Mouse (Mus musculus) CH12.LX (cell line): ENCODE data around the gene Pld2. TPM values are rescaled to one million over a fixed set of nuclear protein-coding genes. Genes with fewer than 3 reads are reported as not detected.

Experiments
- DNase-seq: peaks from one replicate; pipeline ENCODE4 v3.0.0-alpha.2; 2013; ENCODE audit errors: extremely low read depth
- H3K27ac ChIP-seq: 2 replicates; pipeline ENCODE4 v1.5.1; 2012; ENCODE audit warnings: low read depth, mild to moderate bottlenecking, control low read depth, moderate library complexity; ENCODE audit not compliant: insufficient read depth
- H3K27me3 ChIP-seq: replicated peaks from 2 replicates; pipeline ENCODE3; 2012; ENCODE audit warnings: inconsistent platforms
- H3K36me3 ChIP-seq, 2 experiments: replicated peaks in 1 of 2; 2 replicates each; pipeline versions ENCODE3 to v1.6.1; 2012; ENCODE audit warnings: inconsistent platforms in 1 of 2, low read length in 1 of 2, mild to moderate bottlenecking in 1 of 2, mixed read lengths in 1 of 2, moderate library complexity in 1 of 2; ENCODE audit not compliant: control insufficient read depth in 1 of 2, insufficient read depth in 1 of 2
- H3K4me1 ChIP-seq, 2 experiments: 2 replicates each; pipeline ENCODE4 v1.6.1; 2012; ENCODE audit warnings: inconsistent platforms in 1 of 2, moderate library complexity in 1 of 2; ENCODE audit not compliant: insufficient read depth in 2 of 2, control insufficient read depth in 1 of 2
- H3K4me2 ChIP-seq: 2 replicates; pipeline ENCODE4 v1.6.1; 2012; ENCODE audit warnings: low read depth, mild to moderate bottlenecking, control low read depth; ENCODE audit not compliant: poor library complexity, insufficient read depth, severe bottlenecking
- H3K4me3 ChIP-seq, 3 experiments: fragments of 150-350 bp in 1 of 3; sonication (generic) in 1 of 3; replicated peaks in 1 of 3; 2 replicates each; pipeline versions ENCODE3 to v1.5.1; 2011 to 2012; ENCODE audit warnings: low read depth in 2 of 3, low read length in 2 of 3, mild to moderate bottlenecking in 2 of 3, moderate library complexity in 2 of 3, control low read depth in 1 of 3, improper control_type of control experiment in 1 of 3, inconsistent platforms in 1 of 3, mixed read lengths in 1 of 3; ENCODE audit not compliant: poor library complexity in 1 of 3
- H3K79me2 ChIP-seq: replicated peaks from 2 replicates; pipeline ENCODE4 v1.6.1; 2012; ENCODE audit warnings: mild to moderate bottlenecking, moderate library complexity; ENCODE audit not compliant: control insufficient read depth, poor library complexity, insufficient read depth, severe bottlenecking; ENCODE audit errors: extremely low read depth
- H3K9ac ChIP-seq: 2 replicates; pipeline ENCODE4 v1.6.1; 2012; ENCODE audit warnings: low read depth, mild to moderate bottlenecking, control low read depth, moderate library complexity; ENCODE audit not compliant: insufficient read depth
- H3K9me3 ChIP-seq: replicated peaks from 2 replicates; pipeline ENCODE3; 2012; ENCODE audit warnings: low read length, inconsistent platforms, mixed read lengths
- BHLHE40 ChIP-seq: IDR thresholded peaks from 2 replicates; pipeline ENCODE4 v1.6.1; 2011; ENCODE audit warnings: mild to moderate bottlenecking, low read depth, low read length, improper control_type of control experiment
- CHD1 ChIP-seq: IDR thresholded peaks from 2 replicates; pipeline ENCODE4 v1.6.1; 2012; ENCODE audit warnings: low read depth, low read length, improper control_type of control experiment, inconsistent platforms
- CHD2 ChIP-seq: IDR thresholded peaks from 2 replicates; pipeline ENCODE4 v1.6.1; 2011; ENCODE audit warnings: low read length, improper control_type of control experiment
- CTCF ChIP-seq, 2 experiments: IDR thresholded peaks in 1 of 2; conservative IDR thresholded peaks in 1 of 2; 2 replicates each; pipeline ENCODE4 v1.5.1; 2011 to 2012; ENCODE audit warnings: low read depth in 2 of 2, low read length in 2 of 2, improper control_type of control experiment in 1 of 2, inconsistent platforms in 1 of 2, mild to moderate bottlenecking in 1 of 2, moderate library complexity in 1 of 2
- E2F4 ChIP-seq: IDR thresholded peaks from 2 replicates; pipeline ENCODE4 v1.6.1; 2011; ENCODE audit warnings: low read depth, low read length, improper control_type of control experiment; ENCODE audit not compliant: insufficient replicate concordance
- ELF1 ChIP-seq: IDR thresholded peaks from 2 replicates; pipeline ENCODE4 v1.6.1; 2014; ENCODE audit warnings: low read depth, mild to moderate bottlenecking, inconsistent platforms, low read length, improper control_type of control experiment
- EP300 ChIP-seq: IDR thresholded peaks from 2 replicates; pipeline ENCODE4 v1.6.1; 2011; ENCODE audit warnings: low read length, improper control_type of control experiment
- ETS1 ChIP-seq: conservative IDR thresholded peaks from 2 replicates; pipeline ENCODE4 v1.6.1; 2012; ENCODE audit warnings: low read depth, mild to moderate bottlenecking, inconsistent platforms, low read length, improper control_type of control experiment, moderate library complexity
- GABPA ChIP-seq: IDR thresholded peaks from 2 replicates; pipeline ENCODE4 v1.6.1; 2012; ENCODE audit warnings: low read depth, low read length, improper control_type of control experiment, inconsistent platforms; ENCODE audit not compliant: insufficient replicate concordance
- HCFC1 ChIP-seq: IDR thresholded peaks from 2 replicates; pipeline ENCODE4 v1.6.1; 2012; ENCODE audit warnings: low read depth, mild to moderate bottlenecking, inconsistent platforms, low read length, improper control_type of control experiment
- IRF4 ChIP-seq: IDR thresholded peaks from 2 replicates; pipeline ENCODE4 v1.6.1; 2014; ENCODE audit warnings: low read depth, mild to moderate bottlenecking, inconsistent platforms, low read length, improper control_type of control experiment
- JUN ChIP-seq: IDR thresholded peaks from 2 replicates; pipeline ENCODE4 v1.6.1; 2011; ENCODE audit warnings: low read depth, mild to moderate bottlenecking, low read length, improper control_type of control experiment, moderate library complexity; ENCODE audit not compliant: insufficient read depth
- JUND ChIP-seq: conservative IDR thresholded peaks from 2 replicates; pipeline ENCODE4 v1.6.1; 2011; ENCODE audit warnings: low read depth, low read length, improper control_type of control experiment
- KAT2A ChIP-seq: IDR thresholded peaks from 2 replicates; pipeline ENCODE4 v1.6.1; 2012; ENCODE audit warnings: low read length, improper control_type of control experiment, inconsistent platforms; ENCODE audit not compliant: insufficient replicate concordance
- MAFK ChIP-seq: IDR thresholded peaks from 2 replicates; pipeline ENCODE4 v1.6.1; 2011; ENCODE audit warnings: low read length, improper control_type of control experiment; ENCODE audit not compliant: insufficient replicate concordance
- MAX ChIP-seq: IDR thresholded peaks from 2 replicates; pipeline ENCODE4 v1.6.1; 2011; ENCODE audit warnings: low read length, improper control_type of control experiment
- MAZ ChIP-seq: IDR thresholded peaks from 2 replicates; pipeline ENCODE4 v1.6.1; 2012; ENCODE audit warnings: low read depth, mild to moderate bottlenecking, inconsistent platforms, low read length, improper control_type of control experiment, moderate library complexity
- MEF2A ChIP-seq: IDR thresholded peaks from 2 replicates; pipeline ENCODE4 v1.6.1; 2014; ENCODE audit warnings: low read depth, mild to moderate bottlenecking, inconsistent platforms, low read length, improper control_type of control experiment, borderline replicate concordance
- MXI1 ChIP-seq: IDR thresholded peaks from 2 replicates; pipeline ENCODE4 v1.6.1; 2011; ENCODE audit warnings: mild to moderate bottlenecking, low read depth, low read length, improper control_type of control experiment
- MYC ChIP-seq: IDR thresholded peaks from 2 replicates; pipeline ENCODE4 v1.6.1; 2011; ENCODE audit warnings: low read depth, mild to moderate bottlenecking, improper control_type of control experiment, low read length
- NELFE ChIP-seq: IDR thresholded peaks from 2 replicates; pipeline ENCODE4 v1.6.1; 2011; ENCODE audit warnings: low read depth, low read length, improper control_type of control experiment
- NRF1 ChIP-seq: IDR thresholded peaks from 2 replicates; pipeline ENCODE4 v1.6.1; 2014; ENCODE audit warnings: low read depth, mild to moderate bottlenecking, inconsistent platforms, low read length, improper control_type of control experiment, moderate library complexity
- PAX5 ChIP-seq: IDR thresholded peaks from 2 replicates; pipeline ENCODE4 v1.6.1; 2012; ENCODE audit warnings: low read length, inconsistent platforms, mixed read lengths
- POLR2A ChIP-seq: IDR thresholded peaks from 2 replicates; pipeline ENCODE4 v1.6.1; 2011; ENCODE audit warnings: low read depth, mild to moderate bottlenecking, improper control_type of control experiment, low read length
- POLR2AphosphoS2 ChIP-seq: IDR thresholded peaks from 2 replicates; pipeline ENCODE4 v1.6.1; 2011; ENCODE audit warnings: low read depth, low read length, improper control_type of control experiment
- RAD21 ChIP-seq: IDR thresholded peaks from 2 replicates; pipeline ENCODE4 v1.6.1; 2011; ENCODE audit warnings: low read depth, mild to moderate bottlenecking, low read length, improper control_type of control experiment, moderate library complexity
- RCOR1 ChIP-seq: conservative IDR thresholded peaks from 2 replicates; pipeline ENCODE4 v1.6.1; 2012; ENCODE audit warnings: low read depth, mild to moderate bottlenecking, inconsistent platforms, low read length, improper control_type of control experiment
- SIN3A ChIP-seq: IDR thresholded peaks from 2 replicates; pipeline ENCODE4 v1.6.1; 2012; ENCODE audit warnings: low read length, improper control_type of control experiment, inconsistent platforms
- SMC3 ChIP-seq: IDR thresholded peaks from 2 replicates; pipeline ENCODE4 v1.6.1; 2011; ENCODE audit warnings: low read depth, low read length, improper control_type of control experiment
- TBP ChIP-seq: conservative IDR thresholded peaks from 2 replicates; pipeline ENCODE4 v1.6.1; 2011; ENCODE audit warnings: low read depth, low read length, improper control_type of control experiment
- TCF12 ChIP-seq: IDR thresholded peaks from 2 replicates; pipeline ENCODE4 v1.6.1; 2014; ENCODE audit warnings: low read depth, mild to moderate bottlenecking, inconsistent platforms, low read length, improper control_type of control experiment
- UBTF ChIP-seq: IDR thresholded peaks from 2 replicates; pipeline ENCODE4 v1.6.1; 2012; ENCODE audit warnings: low read depth, mild to moderate bottlenecking, inconsistent platforms, low read length, improper control_type of control experiment, moderate library complexity
- USF1 ChIP-seq: IDR thresholded peaks from 2 replicates; pipeline ENCODE4 v1.6.1; 2014; ENCODE audit warnings: low read depth, mild to moderate bottlenecking, inconsistent platforms, low read length, improper control_type of control experiment
- USF2 ChIP-seq: conservative IDR thresholded peaks from 2 replicates; pipeline ENCODE4 v1.6.1; 2011; ENCODE audit warnings: low read depth, low read length, improper control_type of control experiment
- ZC3H11A ChIP-seq: IDR thresholded peaks from 2 replicates; pipeline ENCODE4 v1.6.1; 2012; ENCODE audit warnings: low read depth, mild to moderate bottlenecking, inconsistent platforms, low read length, improper control_type of control experiment
- ZKSCAN1 ChIP-seq: IDR thresholded peaks from 2 replicates; pipeline ENCODE4 v1.6.1; 2012; ENCODE audit warnings: low read depth, inconsistent platforms, low read length, improper control_type of control experiment, borderline replicate concordance
- ZMIZ1 ChIP-seq: IDR thresholded peaks from 2 replicates; pipeline ENCODE4 v1.6.1; 2012; ENCODE audit warnings: low read depth, mild to moderate bottlenecking, inconsistent platforms, low read length, improper control_type of control experiment
- ZNF384 ChIP-seq: IDR thresholded peaks from 2 replicates; pipeline ENCODE4 v1.6.1; 2012; ENCODE audit warnings: low read depth, low read length, improper control_type of control experiment, inconsistent platforms
- dilution Hi-C: fragments of 300-500 bp; cut with MboI; formaldehyde crosslinking; loops from 2 replicates; pipeline ENCODE4 v1.14.3; 2020; ENCODE audit warnings: low sequenced_read_pairs; ENCODE audit not compliant: extremely low pct_unique_long_range_greater_than_20kb, extremely low pct_ligation_motif_present
- in situ Hi-C: fragments of 300-500 bp; cut with MboI; formaldehyde crosslinking; loops from 3 replicates; pipeline ENCODE4 v1.14.3; 2019; ENCODE audit warnings: low sequenced_read_pairs, low pct_ligation_motif_present, low pct_unique_long_range_greater_than_20kb, mixed read lengths
- polyA plus RNA-seq: library from polyadenylated mRNA; unstranded; fragments of >175 nt; gene quantifications from 2 replicates; pipeline ENCODE4 v1.2.1, GENCODE M21; 2012; ENCODE audit warnings: low read depth; ENCODE audit not compliant: insufficient read length
- total RNA-seq, 2 experiments: library from RNA; depleted of rRNA; stranded (reverse); fragments of 300-350 nt in 1 of 2; fragments of >200 nt in 1 of 2; gene quantifications; 2 replicates each; pipeline ENCODE4 v1.2.3; 2012 to 2014

Gene Pld2
- total and polyA plus RNA-seq, 3 experiments, result 3.4 to 6.7 (median 4.8) TPM

GRCm38 (mm10) chr11:70598451-70598953 lies 58.6 kb downstream of the Pld2 start:
- H3K9me3 ChIP-seq, result no peaks in the 10 kb centered on the region
- no peaks in the 10 kb centered on the region for H3K79me2 ChIP-seq
- H3K36me3 ChIP-seq, result peaks cover 34 to 64% of the 10 kb centered on the region in 2 experiments
- DNase-seq, result no peak
- dilution Hi-C loops, result no loop called here
- peak overlapping the region; percentile 33; the same call in 1 of the 2 replicates for H3K27ac ChIP-seq
- H3K4me1 ChIP-seq, result peaks cover 38 to 84% of the 10 kb centered on the region in 2 experiments
- H3K9ac ChIP-seq, result no peak overlapping the region
- no peaks in the 10 kb centered on the region for H3K27me3 ChIP-seq
- H3K4me2 ChIP-seq, result no peak overlapping the region
- TF ChIP-seq CHD1 (no peak), CTCF (conservative IDR thresholded peaks at IDR 0.05 in 1 of 2, IDR thresholded peaks at IDR 0.05 in 1 of 2; ENCODE audit: low read depth in 2 of 2, low read length in 2 of 2) (peak in 1 of 2 experiments; percentile 41; a peak in 2 of 4 replicates), NELFE (no peak), IRF4 (peak; percentile 90), USF2 (no peak), ETS1 (peak; percentile 69), NRF1 (no peak), RAD21 (peak; percentile 25), SMC3 (peak; percentile 21; the same call in 1 of the 2 replicates), POLR2AphosphoS2 (no peak), CHD2 (peak; percentile 35; the same call in 1 of the 2 replicates), UBTF (no peak), ZKSCAN1 (no peak), PAX5 (no peak), ZNF384 (no peak), GABPA (no peak), TCF12 (no peak), HCFC1 (no peak), MYC (peak; percentile 68), RCOR1 (no peak), TBP (no peak), KAT2A (no peak), ELF1 (peak; percentile 65), USF1 (no peak), MXI1 (no peak; the same call in 1 of the 2 replicates), EP300 (peak; percentile 87), JUN (no peak), MEF2A (0 out of 2 replicates have a peak, but pooled peaks have one; percentile 20), MAFK (peak; percentile 33; the same call in 1 of the 2 replicates), JUND (peak; percentile 53; the same call in 1 of the 2 replicates), ZMIZ1 (no peak), POLR2A (no peak), MAX (no peak), SIN3A (no peak; the same call in 1 of the 2 replicates), BHLHE40 (peak; percentile 95), ZC3H11A (no peak), E2F4 (no peak), MAZ (no peak)
- in situ Hi-C loops, result no loop called here
- H3K4me3 ChIP-seq, result no peak overlapping the region
